Mouse (Mus musculus): Measurements from ENCODE around the gene Fkbp2.
A peak's percentile ranks its signal among the peaks of the same experiment; 100 is the strongest.

Fkbp2 gene

GRCm38 (mm10) chr19:6971644-6972043, 8.7 kb downstream of the Fkbp2 start:
- no peak for DNase-seq (ENCODE audit: low read depth)

GRCm38 (mm10) chr19:6970460-6971085, 9.7 kb downstream of the Fkbp2 start:
- DNase-seq (ENCODE audit: low read depth), result peak; percentile 28

- DNase-seq (ENCODE audit: low read depth), result peak; percentile 85
Observed at GRCm38 (mm10) chr19:6969665-6970381, 10.5 kb downstream of the Fkbp2 start.

- no peak for DNase-seq (ENCODE audit: low read depth)
Observed at GRCm38 (mm10) chr19:6969291-6969664, 11.0 kb downstream of the Fkbp2 start.

GRCm38 (mm10) chr19:6968491-6969271, 11.6 kb downstream of the Fkbp2 start:
- peak; percentile 34 for DNase-seq (ENCODE audit: low read depth)

GRCm38 (mm10) chr19:6956461-6956860, 23.8 kb downstream of the Fkbp2 start:
- DNase-seq (ENCODE audit: low read depth), result no peak

- no peak for DNase-seq (ENCODE audit: low read depth)
Observed at GRCm38 (mm10) chr19:6955424-6955823, 24.9 kb downstream of the Fkbp2 start.

GRCm38 (mm10) chr19:6954046-6954445, 26.3 kb downstream of the Fkbp2 start:
- DNase-seq (ENCODE audit: low read depth), result no peak

- no peak for DNase-seq (ENCODE audit: low read depth)
Observed at GRCm38 (mm10) chr19:6952712-6953037, 27.6 kb downstream of the Fkbp2 start.

GRCm38 (mm10) chr19:6951994-6952711, 28.1 kb downstream of the Fkbp2 start:
- DNase-seq (ENCODE audit: low read depth), result peak; percentile 54

GRCm38 (mm10) chr19:6951381-6951968, 28.8 kb downstream of the Fkbp2 start:
- DNase-seq (ENCODE audit: low read depth), result peak; percentile 75

GRCm38 (mm10) chr19:6950613-6951153, 29.6 kb downstream of the Fkbp2 start:
- DNase-seq (ENCODE audit: low read depth), result peak; percentile 64

GRCm38 (mm10) chr19:6949951-6950350, 30.4 kb downstream of the Fkbp2 start:
- no peak for DNase-seq (ENCODE audit: low read depth)

- DNase-seq (ENCODE audit: low read depth), result no peak
Observed at GRCm38 (mm10) chr19:6949532-6949931, 30.8 kb downstream of the Fkbp2 start.

- no peak for DNase-seq (ENCODE audit: low read depth)
Observed at GRCm38 (mm10) chr19:6948186-6948585, 32.1 kb downstream of the Fkbp2 start.

- DNase-seq (ENCODE audit: low read depth), result no peak
Observed at GRCm38 (mm10) chr19:6947742-6948141, 32.6 kb downstream of the Fkbp2 start.

GRCm38 (mm10) chr19:6943709-6944108, 36.6 kb downstream of the Fkbp2 start:
- DNase-seq (ENCODE audit: low read depth), result no peak

GRCm38 (mm10) chr19:6942764-6943163, 37.5 kb downstream of the Fkbp2 start:
- DNase-seq (ENCODE audit: low read depth), result no peak

GRCm38 (mm10) chr19:6942249-6942691, 38.0 kb downstream of the Fkbp2 start, which contains the start of gene Gpr137:
Gene Gpr137 (minus strand): TSS chr19:6942480.
- DNase-seq (ENCODE audit: low read depth), result peak; percentile 90

- DNase-seq (ENCODE audit: low read depth), result peak; percentile 97
Observed at GRCm38 (mm10) chr19:6941372-6942248, 38.7 kb downstream of the Fkbp2 start, which contains the start of gene Bad. Gene Bad (plus strand): TSS chr19:6941861.
